Mouse (Mus musculus) thymus, adult 18-20 months (tissue): ENCODE measurements around the gene Serpina1e.

Source experiments
- DNase-seq, 2 experiments: peaks; one replicate each; pipeline ENCODE4 v3.0.0; 2022; ENCODE audit warnings: mixed read lengths in 2 of 2

Serpina1e gene

GRCm38 (mm10) chr12:103958798-103959197, at the start of gene Serpina1e:
Gene Serpina1e (minus strand): TSS chr12:103958975.
- no peak for DNase-seq

- no peak for DNase-seq
These were observed 45.9 kb upstream of the Serpina1e start for GRCm38 (mm10) chr12:104004689-104005088.

- DNase-seq: no peak
These were observed 44.5 kb upstream of the Serpina1e start for GRCm38 (mm10) chr12:104003238-104003612.

GRCm38 (mm10) chr12:104002569-104003237, 43.9 kb upstream of the Serpina1e start:
- no peak for DNase-seq

- no peak for DNase-seq
These were observed 41.8 kb upstream of the Serpina1e start for GRCm38 (mm10) chr12:104000594-104000993.

GRCm38 (mm10) chr12:103999611-104000010, 40.8 kb upstream of the Serpina1e start:
- no peak for DNase-seq

- no peak for DNase-seq
These were observed 37.7 kb upstream of the Serpina1e start for GRCm38 (mm10) chr12:103996513-103996912.

GRCm38 (mm10) chr12:103995292-103996072, 36.7 kb upstream of the Serpina1e start:
- no peak for DNase-seq

- DNase-seq: no peak
These were observed 34.2 kb upstream of the Serpina1e start for GRCm38 (mm10) chr12:103992945-103993344.

- no peak for DNase-seq
These were observed 31.1 kb upstream of the Serpina1e start, which contains the start of gene Serpina11 for GRCm38 (mm10) chr12:103989857-103990256. Gene Serpina11 (minus strand): TSS chr12:103989957.

GRCm38 (mm10) chr12:103989514-103989767, 30.7 kb upstream of the Serpina1e start:
- no peak for DNase-seq

- DNase-seq: no peak
These were observed 30.2 kb upstream of the Serpina1e start for GRCm38 (mm10) chr12:103988754-103989513.

- DNase-seq: no peak
These were observed 27.1 kb upstream of the Serpina1e start for GRCm38 (mm10) chr12:103985868-103986267.

GRCm38 (mm10) chr12:103984935-103985334, 26.2 kb upstream of the Serpina1e start:
- DNase-seq: no peak

GRCm38 (mm10) chr12:103981646-103982360, 23.0 kb upstream of the Serpina1e start:
- DNase-seq: no peak

- no peak for DNase-seq
These were observed 19.5 kb upstream of the Serpina1e start for GRCm38 (mm10) chr12:103978294-103978693.

- DNase-seq: no peak
These were observed 19.1 kb upstream of the Serpina1e start for GRCm38 (mm10) chr12:103977846-103978245.

GRCm38 (mm10) chr12:103977060-103977459, 18.3 kb upstream of the Serpina1e start:
- DNase-seq: no peak

GRCm38 (mm10) chr12:103971080-103971479, 12.3 kb upstream of the Serpina1e start:
- no peak for DNase-seq

- no peak for DNase-seq
These were observed 10.9 kb upstream of the Serpina1e start for GRCm38 (mm10) chr12:103969577-103970116.

GRCm38 (mm10) chr12:103966761-103967160, 8.0 kb upstream of the Serpina1e start:
- no peak for DNase-seq

- no peak for DNase-seq
These were observed 4.5 kb upstream of the Serpina1e start for GRCm38 (mm10) chr12:103963288-103963687.

- no peak for DNase-seq
These were observed 4.1 kb upstream of the Serpina1e start for GRCm38 (mm10) chr12:103962860-103963259.
